Mouse (Mus musculus): Measurements from ENCODE around the gene Klhl29.

GRCm38 (mm10) chr12:5207172-5207571 is 168.3 kb downstream of the Klhl29 start:
- TF ChIP-seq HCFC1 (IDR thresholded peaks at IDR 0.05; ENCODE audit: borderline replicate concordance, insufficient read depth, low read length) (no peak), CHD2 (IDR thresholded peaks at IDR 0.05; ENCODE audit: low read depth, low read length) (no peak)

All from ES-E14 (cell line).